Mouse (Mus musculus) kidney, postnatal 25 days (tissue): ENCODE data around the gene Kcnk13.

ENCODE experiments used
- DNase-seq, 2 experiments: peaks; one replicate each; pipeline ENCODE4 v3.0.0; 2021; ENCODE audit warnings: mixed read lengths in 2 of 2

Gene Kcnk13

GRCm38 (mm10) chr12:100023821-100024365 is 59.6 kb downstream of the Kcnk13 start:
- DNase-seq = no peak

- no peak for DNase-seq
Measured at GRCm38 (mm10) chr12:100025675-100026074, 61.4 kb downstream of the Kcnk13 start.

DNA sequence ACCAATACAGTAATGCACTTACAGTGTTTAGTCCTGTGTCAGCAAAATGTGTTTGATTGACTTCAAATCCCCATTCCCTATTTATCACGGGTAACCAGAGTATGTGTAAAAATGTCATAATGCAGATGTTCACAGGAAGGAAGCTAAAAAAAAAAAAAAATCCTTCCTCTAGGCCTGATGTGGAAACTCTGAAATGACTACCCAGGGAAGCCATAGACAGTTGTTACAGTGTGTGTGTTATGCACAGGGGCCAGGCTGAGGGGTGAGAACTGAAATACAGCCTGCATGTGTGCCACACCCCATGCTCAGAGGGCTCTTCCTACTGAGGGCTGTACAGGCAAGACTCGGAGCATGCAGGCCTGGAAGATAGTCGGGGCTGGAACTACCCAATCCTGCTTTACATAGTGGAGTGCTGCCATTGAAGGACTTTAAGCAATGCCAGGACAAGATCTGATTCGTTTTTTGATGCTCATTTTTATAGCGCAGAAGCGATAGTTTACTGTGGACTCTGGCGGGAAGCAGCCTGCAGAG is 62.5 kb downstream of the Kcnk13 start:
- no peak for DNase-seq

GRCm38 (mm10) chr12:100027281-100027680 is 63.0 kb downstream of the Kcnk13 start:
- DNase-seq = no peak

- no peak for DNase-seq
Measured at GRCm38 (mm10) chr12:100031681-100032080, 67.4 kb downstream of the Kcnk13 start.

GRCm38 (mm10) chr12:100032521-100032920 is 68.2 kb downstream of the Kcnk13 start:
- no peak for DNase-seq

DNA sequence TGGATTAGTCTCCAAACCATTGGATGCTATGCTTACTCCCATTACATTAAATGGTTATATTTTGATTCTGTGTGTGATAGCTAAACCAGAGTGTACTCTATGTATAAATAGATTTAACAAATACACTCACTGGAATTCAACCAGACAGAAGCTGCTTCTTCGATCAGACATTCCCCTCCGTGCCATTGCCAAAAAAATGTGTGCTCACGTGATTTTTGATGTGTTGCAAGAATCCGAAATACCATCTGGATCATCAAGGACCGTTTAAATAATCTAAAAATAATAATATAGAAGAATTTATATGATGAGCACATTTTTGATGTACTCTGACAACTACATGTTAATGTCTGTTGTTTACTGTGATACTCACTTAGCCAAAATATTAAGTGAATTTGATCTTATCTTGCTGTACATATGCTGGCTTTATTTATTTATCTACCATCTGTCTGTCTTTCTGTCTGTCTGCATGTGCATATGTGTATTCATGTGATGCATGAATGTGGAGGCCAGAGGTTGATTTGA is 74.5 kb downstream of the Kcnk13 start:
- no peak for DNase-seq

- DNase-seq = no peak
Measured at GRCm38 (mm10) chr12:100042116-100042515, 77.8 kb downstream of the Kcnk13 start.

- no peak for DNase-seq
Measured at GRCm38 (mm10) chr12:100044704-100045103, 80.4 kb downstream of the Kcnk13 start.

DNA sequence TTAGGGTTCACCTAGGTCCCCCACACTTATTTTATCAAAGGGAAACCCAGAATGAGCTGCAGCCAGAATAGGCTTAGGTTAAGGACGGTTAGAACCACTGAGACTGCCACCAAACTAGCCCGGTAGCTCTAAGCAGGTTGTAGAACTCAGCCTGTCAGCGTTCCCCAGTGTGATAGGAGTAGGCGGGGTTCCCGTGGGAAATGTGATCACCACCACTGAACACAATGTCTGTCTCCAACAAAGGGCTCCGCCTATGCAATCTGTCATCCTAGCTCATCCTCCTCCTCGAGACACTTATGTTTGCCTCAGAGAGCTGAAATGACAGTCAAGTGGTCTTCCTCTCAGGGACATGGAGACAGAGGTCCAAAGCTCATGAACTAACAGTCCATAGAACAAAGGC is 86.3 kb downstream of the Kcnk13 start:
- no peak for DNase-seq

- no peak for DNase-seq
Measured at GRCm38 (mm10) chr12:100053617-100054016, 89.3 kb downstream of the Kcnk13 start.

GRCm38 (mm10) chr12:100061071-100061470 is 96.8 kb downstream of the Kcnk13 start:
- DNase-seq = no peak

- DNase-seq = no peak
Measured at GRCm38 (mm10) chr12:100061826-100062225, 97.5 kb downstream of the Kcnk13 start.

DNA sequence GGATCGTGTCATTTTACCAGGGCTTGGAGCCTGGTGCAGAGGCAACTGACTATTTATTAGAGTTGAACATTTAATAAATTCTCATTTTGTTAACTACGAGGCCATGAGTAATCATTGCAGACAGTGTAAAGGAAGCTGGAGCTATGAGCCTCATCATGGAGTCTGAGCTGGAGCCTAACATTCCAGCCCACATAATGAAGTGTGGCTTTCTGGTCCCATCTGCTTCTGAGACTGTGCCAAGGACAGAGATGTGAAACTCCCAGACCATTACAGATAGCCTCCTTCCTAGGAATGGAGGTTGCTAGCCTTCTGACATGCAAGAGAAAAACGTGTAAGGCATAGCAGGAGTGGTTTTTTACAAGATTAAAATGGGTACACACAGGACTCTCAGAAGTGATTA is 98.3 kb downstream of the Kcnk13 start:
- no peak for DNase-seq

DNA sequence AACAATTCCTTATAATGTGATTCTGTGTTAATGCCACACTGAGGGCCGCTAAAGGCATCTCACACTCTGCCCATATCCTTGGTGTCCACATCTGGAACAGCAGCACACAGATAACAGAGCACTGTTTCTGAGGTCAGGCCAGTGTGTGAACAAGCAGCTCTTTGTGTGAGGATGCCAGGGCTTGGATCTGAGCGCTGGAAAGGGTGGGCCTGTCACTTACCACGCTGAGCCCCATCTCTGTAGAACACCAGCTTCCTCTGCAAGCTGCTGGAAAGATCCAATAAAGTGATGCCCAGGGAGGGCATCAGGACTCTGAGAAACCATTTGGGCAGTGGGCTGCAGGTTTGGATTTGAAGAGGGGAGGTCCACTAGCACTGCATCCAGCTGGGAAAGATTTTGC is 100.8 kb downstream of the Kcnk13 start:
- DNase-seq = no peak

DNA sequence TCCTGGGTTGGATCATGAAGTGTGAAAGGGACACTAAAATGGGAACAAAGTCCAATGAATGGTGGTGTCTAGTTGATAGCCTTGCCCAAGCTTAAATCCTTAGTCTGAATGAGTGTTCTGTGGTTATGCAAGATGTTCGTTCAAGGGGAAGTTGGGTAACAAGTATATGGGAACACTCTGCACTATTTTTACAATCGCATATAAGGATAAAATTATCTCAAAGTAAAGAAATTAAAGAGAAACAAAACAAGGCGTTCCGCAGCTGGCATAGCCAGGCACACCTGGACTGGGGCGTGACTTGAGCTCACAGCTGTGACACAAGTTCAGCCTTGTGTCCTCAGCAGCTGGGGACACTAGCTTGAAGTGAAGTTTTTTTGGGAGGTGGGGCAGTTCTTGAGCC is 103.2 kb downstream of the Kcnk13 start:
- DNase-seq = no peak

DNA sequence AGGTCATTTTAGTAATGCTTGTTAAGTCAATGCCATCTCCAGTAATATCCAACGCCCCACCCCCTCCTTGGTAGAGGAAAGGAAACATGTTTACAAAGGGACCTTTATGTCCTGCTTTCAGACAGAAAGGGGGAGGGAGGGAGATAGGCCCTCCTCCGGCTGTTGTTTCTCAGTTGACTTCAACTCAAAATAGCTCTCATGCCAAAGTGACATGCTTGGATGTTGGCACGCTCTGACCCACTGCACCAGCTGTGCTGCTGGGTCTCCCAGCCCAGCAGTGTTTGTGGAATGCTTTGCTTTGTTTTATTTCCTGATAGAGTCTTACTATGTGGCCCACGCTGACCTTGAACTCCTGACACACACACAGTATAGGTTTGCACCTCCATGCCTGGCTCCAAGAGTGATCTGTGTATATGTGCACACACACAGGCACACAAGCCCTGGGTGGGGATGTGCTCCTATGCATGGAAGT is 108.9 kb downstream of the Kcnk13 start:
- DNase-seq = no peak

DNA sequence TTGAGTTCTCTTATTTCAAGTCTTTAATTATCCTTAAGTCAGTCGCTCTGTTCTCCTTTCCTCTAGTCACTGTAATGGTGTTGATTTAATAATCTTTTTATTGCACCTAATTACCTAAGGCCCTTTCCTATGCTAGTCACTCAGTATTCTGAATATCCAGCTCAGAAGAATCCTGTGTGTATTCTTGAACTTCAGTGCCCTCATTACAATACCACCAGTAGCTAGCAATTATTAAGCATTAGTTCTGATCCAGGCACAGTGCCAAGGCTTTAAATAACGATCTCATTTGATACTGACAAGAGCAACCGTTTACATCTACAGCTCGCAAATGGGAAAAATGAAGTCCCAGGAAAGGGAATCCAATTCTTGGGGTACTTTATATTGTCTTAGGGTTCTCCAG is 111.4 kb downstream of the Kcnk13 start:
- no peak for DNase-seq

DNA sequence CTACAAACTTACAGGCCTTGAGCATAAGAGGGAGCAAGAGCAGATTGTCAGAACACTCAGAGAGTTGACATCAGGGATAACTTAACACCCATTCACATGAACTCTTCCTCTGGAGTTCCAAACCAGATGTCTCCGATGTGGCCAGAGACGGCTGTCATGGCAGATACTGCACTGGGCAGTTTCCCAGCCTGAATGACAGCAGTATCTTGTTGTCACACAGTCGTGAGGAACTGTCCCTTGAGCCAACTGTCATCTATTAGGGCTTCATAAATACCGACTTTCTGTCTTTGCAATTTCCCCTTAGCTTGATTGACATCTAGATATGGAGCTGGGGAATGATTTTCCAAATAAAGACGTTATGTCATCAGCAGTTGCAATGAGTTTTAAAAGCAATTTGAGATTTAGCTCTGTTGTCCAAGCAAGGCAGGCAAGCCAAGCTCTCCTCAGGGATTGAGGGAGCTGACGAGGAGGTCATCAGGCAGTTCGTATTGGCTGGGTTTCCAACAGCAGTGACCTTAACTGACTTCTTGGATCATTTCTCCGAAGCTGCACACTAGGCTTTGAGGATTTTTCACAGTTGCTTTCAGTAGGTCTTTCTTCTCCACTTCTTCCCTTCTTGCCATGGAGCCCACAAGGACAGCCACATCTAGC is 115.5 kb downstream of the Kcnk13 start:
- DNase-seq = no peak

GRCm38 (mm10) chr12:100088026-100088425 is 123.7 kb downstream of the Kcnk13 start:
- no peak for DNase-seq

DNA sequence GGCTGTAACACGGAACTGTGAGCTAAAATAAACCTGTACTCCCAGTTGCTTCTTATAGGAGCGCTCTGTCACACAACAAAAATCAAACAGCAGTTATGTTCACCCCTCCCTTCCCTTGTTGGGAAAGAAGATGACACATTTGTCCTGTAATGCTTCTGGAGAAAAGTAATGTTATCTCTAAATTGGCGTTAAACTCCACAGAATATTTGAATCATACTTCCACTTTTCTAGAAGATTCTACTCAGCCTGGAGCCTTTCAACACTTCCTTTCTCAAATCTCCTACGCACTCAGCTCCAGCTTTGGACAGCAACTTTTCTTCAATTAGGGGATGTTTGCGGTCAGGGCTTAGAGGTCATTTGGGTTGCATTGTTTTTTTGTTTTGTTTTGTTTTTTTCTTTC is 125.0 kb downstream of the Kcnk13 start:
- no peak for DNase-seq

DNA sequence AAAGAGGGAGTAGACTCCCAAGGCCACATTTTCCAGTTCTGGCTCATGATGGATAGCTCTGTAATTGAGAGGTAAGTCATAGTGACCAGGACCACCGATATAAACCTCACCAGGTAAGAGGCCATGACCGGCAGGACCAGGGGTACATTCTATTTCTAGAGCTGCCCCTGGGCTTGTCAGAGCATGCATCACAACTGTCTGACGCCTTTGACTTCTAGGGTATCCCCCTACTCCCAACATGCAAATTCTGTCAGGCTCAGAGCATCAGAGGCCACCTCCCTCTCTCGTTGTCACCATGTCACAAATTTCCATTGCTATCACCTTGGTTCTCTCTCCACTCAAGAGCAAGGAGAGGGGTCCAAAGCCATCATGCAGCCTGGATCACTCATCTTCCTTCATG is 126.5 kb downstream of the Kcnk13 start:
- DNase-seq = no peak

DNA sequence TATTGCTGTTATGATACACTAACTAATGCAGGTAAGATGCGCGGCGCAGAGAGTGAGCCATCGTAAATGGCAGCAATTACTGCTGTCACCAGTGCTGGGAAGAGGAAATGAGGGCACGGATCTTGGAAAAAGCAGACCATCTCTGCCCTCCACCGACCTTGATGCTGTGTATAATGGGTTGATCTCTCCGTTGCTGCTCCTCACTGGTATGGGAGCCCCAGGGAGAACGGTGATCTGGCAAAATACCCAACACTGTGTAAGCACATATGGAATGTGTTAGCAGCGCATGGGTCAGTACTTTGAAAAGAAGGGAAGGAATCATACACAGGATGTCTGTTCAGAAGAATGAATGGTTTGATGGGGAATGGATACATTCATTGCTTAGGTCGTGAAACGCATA is 128.7 kb downstream of the Kcnk13 start:
- no peak for DNase-seq

- no peak for DNase-seq
Measured at GRCm38 (mm10) chr12:100099971-100100706, 135.8 kb downstream of the Kcnk13 start.
